Mouse (Mus musculus): ENCODE measurements around the gene Noxa1.
A peak's percentile ranks its signal among the peaks of the same experiment; 100 is the strongest.

GRCm38 (mm10) chr2:25095109-25095850 lies at the start of gene Noxa1:
- TF ChIP-seq CTCF (IDR thresholded peaks at IDR 0.05; ENCODE audit: low read depth): peak; percentile 41
- no peak for TF ChIP-seq EP300 (IDR thresholded peaks at IDR 0.05; ENCODE audit: low read depth)
